Mouse (Mus musculus): Measurements from ENCODE around the gene Chd1.

- TF ChIP-seq CTCF (IDR thresholded peaks at IDR 0.05; ENCODE audit: low read depth, low read length) (no peak), POLR2A (IDR thresholded peaks at IDR 0.05; ENCODE audit: borderline replicate concordance, low read depth, low read length) (no peak)
Observed at GRCm38 (mm10) chr17:15790716-15791115, 85.9 kb downstream of the Chd1 start.
